Mouse (Mus musculus) adrenal gland, postnatal 36 days (tissue): ENCODE measurements at regions not wholly inside any gene's neighbourhood (a gene's known extent, or its start where the extent isn't known, plus 50 kb on each side); places are given as distances from the start of the nearest gene placed in this dataset.
A peak's percentile ranks its signal among the peaks of the same experiment; 100 is the strongest.

Experiments
- DNase-seq, 2 experiments: peaks; one replicate each; pipeline ENCODE4 v3.0.0; 2021; ENCODE audit warnings: mixed read lengths in 1 of 2

DNA sequence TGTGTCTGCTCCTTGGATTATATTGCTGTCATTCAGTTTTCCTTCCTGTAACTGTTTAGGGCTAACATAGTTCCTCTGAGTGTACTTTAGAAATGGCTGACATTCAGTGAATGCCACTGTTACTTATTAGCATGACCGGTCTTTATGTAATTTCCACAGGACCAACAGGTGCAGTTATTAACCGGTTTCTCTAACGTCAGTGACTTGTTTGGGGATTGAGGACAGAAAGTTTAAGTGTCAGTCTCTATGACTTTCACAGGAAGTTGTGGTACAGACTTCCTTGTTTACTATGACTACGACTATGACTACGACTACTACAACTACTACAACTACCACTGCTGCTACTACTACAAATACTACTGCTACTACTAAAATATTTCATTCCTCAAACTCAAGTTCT, 170.4 kb upstream of the Ptger4 start:
- DNase-seq: no peak

DNA sequence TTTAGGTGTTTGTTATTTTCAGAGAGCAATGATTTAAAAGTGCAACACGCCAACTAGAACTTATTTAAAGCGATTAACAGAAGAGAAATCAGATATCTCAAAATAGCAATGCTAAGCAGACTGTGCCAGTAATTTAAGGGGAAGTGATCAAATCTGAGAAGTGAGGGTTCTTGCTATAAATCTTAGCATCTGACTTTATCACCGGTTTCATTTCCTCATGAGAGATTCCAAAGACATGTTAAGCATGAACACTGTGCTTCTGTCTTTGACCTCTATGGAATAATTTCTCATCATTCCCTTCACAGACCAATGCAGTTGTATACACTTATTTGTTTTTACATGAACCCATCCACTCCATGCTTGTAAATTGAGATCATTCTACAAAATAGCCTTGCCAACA, 172.0 kb upstream of the Ptger4 start:
- DNase-seq: no peak

DNA sequence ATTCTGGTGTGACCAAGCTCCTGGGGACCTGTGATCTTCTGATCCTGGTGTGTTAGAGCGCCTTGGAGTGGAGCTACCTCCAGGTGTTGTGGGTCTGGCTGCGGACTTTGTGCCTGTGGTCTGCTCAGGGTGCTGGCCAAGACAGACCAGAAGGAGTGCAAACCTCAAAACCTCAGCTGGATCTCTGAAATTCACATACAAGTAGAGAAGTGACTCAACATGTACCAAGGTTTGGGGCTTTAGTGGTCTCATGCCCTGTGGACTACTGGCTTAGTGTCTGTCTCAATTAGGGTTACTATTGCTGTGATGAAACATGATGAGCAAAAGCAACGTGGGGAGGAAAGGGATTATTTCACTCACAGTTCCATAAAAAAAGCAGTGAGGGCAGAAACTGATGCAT, 182.7 kb upstream of the Ptger4 start:
- DNase-seq: no peak

DNA sequence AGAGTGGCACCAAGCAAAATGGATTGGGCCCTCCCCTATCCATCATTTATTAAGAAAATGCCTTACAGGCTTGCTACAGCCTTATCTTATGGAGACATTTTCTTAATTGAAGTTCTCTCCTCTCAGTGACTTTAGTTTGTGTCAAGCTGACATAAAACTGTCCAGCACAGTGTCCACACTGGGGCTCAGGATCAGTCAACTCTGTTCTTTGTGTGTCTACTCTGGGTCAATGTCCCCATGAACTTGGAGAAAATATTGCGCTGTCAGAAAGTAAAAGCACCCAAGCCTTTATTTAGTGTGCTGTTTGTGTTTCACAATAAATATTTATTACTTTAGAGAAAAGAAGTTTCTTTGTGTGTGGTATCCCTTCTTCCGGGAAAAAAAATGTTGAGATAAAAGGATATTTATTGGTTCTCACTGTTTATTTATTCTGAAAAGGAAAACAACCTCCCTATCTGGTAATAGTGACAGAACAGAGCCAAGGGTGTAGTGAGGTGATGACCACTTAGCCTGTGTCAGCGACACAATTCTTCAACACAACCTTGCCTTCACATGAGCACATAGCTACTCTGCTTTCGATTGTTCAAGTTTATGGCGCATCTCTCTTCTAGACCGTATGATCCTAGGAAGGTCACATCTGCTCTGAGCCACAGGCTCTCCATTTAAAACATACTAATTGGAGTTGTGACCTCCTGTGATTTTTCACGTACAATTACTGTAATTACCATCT, 183.5 kb upstream of the Ptger4 start:
- DNase-seq: no peak

DNA sequence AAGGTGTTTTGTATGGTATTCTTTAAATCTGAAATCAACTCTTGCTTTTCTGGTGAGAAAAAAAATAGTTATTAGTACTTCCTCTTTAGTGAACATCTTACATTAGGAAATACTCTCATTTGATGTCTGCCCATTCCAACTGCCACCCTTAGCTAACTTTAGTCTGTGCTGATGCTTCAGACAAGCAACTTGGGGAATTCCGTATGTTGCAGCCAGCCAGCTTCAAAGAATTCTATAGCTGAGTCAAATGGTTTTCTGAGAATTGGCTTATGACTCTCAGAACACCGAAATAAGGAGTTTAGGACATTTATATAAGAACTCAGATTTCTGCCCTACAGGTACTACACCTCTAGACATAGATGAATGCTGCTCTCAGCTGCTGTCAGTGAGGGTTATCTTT, 188.0 kb upstream of the Ptger4 start:
- DNase-seq: no peak

DNA sequence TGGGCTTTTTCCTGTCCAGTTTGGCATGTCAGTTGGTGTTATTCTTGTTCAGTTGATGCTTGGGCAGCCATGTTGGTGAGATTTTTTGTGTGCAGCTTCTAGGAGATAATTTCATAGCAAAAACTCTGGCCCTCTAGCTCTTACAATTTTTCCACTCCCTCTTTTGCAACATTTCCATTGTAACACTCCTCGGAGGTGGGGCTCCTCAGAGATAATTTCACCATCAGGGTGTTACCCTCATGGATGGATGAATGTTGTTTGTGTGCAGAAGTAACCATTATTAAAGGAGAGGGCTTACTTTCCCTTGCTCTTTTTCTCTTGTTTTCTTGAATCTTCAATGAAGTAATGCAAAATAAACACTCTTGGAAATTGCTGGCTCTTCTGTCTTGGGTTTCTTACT, 193.0 kb upstream of the Ptger4 start:
- DNase-seq: no peak

DNA sequence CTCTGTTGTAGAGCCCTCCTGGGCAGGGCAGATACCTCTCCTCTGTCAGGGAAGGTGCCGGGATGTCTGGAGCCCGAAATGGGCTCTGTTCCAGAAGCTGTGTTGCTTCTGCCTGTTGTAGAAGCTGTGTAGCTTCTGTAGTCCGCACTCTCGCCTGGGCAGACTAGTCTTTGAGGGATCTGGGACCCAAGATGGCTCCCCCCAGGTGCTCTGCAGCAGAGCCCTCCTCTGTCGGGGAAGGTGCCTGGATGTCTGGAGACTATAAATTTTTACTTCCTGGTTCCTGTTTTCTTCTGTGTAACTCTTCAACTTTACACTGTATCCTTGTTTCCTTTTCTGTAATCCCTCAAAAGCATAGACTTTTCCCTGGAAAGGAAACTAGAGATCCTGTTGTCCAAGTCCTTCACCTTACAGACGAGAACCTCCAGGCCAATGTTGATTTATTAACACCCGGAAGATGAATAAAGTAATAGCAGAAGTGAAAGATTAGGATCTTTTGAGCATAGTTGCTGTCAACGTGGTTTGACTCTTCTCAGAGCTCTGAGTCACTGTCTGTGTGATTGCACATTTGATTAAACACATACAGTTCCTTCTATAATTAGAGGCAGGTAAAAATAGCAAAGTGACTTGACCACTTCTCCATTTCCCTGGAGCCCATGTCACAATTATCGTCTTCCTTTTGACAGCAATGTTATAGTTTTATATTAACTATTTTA, 202.2 kb upstream of the Ptger4 start:
- DNase-seq: no peak

GRCm38 (mm10) chr15:5446756-5447314, 202.8 kb upstream of the Ptger4 start:
- no peak for DNase-seq

DNA sequence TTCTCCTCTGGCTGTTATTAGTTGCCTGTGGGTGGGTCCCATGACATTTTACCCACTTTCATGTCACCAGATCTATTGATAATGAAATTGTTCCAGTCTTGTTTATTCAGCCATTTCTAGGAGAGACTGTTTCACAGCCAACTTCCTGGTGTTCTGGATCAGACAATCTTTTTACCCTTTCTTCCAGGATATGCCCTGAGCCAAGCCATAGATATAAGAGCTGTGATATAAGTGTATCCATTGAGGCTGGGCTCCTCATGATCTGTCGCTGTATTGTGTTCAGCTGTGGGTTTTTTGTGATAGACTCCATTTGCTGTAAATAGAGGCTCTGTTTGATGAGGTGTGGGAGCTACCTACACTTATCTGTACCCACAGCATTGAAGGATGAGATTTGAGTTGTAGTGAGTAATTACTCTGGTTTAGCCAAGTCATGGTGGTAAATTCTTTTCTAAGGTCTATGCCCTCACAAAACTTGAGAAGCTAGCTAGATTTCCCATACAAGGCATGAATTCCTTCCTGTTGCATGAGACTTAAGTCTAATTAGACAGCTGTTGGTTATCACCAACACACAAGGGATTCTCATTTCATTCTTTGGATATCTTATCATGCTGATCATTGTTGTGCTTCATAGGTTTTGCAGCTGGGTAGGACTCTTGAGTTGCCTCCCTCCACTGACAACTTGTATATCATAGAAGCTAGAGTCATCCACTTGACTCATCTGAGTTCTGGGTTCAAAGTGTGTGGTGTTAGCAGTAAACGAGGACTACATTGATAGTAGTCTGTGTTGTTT, 203.9 kb upstream of the Ptger4 start:
- DNase-seq: no peak

DNA sequence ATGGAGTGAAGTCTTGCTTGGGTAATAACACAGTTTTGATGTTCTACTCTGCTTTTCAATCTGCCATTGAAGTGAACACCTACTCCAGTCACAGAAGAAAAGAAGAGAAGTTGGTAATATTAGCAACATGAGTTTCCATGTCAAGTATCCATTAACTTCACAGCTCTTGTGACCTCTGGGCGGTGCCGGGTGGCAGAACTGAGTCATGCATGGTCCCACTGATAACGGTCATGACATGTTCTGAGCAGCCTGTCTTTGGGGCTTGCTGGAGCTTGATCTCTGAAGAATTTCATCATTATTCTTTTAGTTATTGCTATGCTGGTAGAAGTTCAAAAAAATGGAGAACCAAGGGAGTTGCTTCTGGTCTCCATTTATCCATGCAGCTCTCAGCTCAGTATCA, 215.1 kb upstream of the Ptger4 start:
- no peak for DNase-seq

GRCm38 (mm10) chr15:5459580-5459979, 215.6 kb upstream of the Ptger4 start:
- no peak for DNase-seq

DNA sequence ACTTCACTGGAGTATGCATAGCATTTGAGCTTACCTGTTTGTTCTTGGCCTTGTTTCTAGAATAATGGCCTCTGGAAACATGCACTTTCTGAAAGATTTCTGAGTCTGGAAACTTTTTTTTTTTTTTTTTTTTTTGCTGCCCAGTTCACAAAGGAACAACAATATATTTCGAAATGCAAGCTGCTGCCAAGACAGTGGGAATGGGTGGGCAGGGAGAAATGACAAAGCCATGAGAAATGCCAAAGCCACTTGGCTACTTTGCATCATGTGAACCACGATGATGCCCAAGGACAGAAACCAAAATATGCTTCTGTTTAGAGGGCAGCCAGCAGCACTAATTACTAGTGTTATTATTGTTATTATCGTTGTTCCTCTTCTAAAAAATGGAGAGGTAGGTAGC, 218.7 kb upstream of the Ptger4 start:
- DNase-seq: no peak

DNA sequence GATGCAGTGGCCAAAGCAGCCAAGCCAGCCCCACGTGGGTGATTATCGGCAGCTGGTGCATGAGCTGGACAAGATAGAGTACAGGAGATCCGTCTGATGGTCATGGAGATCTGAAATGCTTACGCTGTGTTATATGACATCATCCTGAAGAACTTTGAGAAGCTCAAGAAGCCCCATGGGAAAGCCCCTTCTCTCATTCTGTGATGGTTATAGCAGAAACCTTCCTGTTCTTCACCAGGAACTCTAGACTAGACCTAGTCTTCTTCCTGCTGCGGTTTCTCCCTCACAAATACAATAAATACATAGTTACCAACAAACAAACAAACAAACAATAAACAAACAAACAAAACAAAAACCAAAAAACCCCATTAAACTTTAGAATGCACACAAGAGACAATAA, 220.7 kb upstream of the Ptger4 start:
- DNase-seq: no peak

- DNase-seq: no peak
Measured at GRCm38 (mm10) chr15:5468535-5469073, 224.6 kb upstream of the Ptger4 start.

GRCm38 (mm10) chr15:5475389-5475995, 231.5 kb upstream of the Ptger4 start:
- no peak for DNase-seq

DNA sequence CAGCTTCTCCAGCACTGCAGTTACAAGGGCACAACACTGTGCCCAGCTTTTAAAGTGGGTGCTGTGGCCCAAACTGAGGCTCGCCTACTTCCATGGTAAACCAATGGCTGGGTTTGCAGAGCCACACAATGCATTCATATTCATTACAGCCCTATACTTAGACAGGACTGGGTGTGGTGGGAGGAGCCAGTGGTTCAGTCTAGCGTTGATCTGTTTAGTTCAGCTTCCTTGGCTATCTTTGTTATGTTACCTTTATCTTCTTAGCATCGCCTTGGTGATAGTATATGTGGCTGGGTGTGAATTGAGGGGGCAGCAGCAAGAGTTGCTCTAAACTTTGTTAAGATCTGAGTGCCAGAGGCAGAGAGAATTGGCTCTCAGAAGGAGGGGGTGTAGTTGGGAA, 249.3 kb upstream of the Ptger4 start:
- DNase-seq: no peak

GRCm38 (mm10) chr15:5495187-5495849, 251.3 kb upstream of the Ptger4 start:
- peak; percentile 15 to 52 for DNase-seq

GRCm38 (mm10) chr15:5495954-5496353, 252.0 kb upstream of the Ptger4 start:
- DNase-seq: no peak

GRCm38 (mm10) chr15:5504502-5504901, 260.5 kb upstream of the Ptger4 start:
- DNase-seq: no peak

DNA sequence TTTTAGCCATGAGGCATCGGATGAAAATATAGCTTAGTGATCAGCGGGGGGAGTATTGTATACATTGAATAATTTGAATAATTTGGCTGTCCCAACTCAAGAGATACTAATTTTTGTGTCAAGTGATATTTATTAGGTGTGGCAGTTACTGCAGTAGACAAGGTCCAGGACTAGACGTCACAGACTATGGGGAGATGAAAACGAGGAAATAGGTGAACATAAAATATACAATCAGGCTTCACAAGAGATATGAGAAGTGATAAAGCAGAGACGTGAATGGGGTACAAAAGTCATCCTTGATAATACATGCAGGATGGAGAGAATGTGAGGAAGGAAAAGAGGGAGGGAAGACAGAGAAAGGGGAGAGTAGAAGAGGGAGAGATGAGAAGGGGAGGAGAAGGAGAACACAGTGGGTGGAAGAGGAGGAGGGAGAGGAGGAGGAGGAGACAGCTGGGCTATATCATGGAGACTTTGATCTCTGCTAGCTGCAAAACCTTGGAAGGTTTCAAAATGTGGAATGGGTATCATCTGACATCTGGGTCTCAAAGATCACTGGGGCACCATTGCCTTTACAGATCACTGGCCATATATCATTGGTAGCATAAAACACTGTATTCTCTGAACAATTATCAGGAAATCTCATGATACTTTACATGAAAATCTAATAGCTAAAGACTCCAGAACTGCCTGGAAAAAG, 263.0 kb upstream of the Ptger4 start:
- DNase-seq: no peak

DNA sequence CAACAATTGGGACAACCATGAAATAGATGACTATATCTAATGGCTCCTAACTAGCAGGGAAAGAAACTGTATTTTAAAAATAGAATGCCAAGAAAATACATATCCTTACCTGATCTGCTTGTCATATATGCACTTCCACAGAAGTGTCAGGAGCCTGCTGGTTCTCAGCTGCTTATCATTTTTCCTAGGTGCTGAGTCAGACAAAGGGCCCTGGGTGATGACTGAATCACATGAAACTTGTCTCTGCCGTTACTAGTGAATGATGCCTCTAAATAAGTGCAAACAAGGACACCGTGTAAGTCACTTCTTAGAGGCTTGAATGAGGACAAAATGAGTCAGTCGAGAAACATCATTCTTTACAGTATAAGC, 263.5 kb upstream of the Ptger4 start:
- DNase-seq: no peak
